ENCODE assay signal across 10 mouse cellular contexts in genomic region chr5:21440833-21441530, GRCm38 (mm10). TPM values are rescaled to one million over a fixed set of nuclear protein-coding genes. Genes with fewer than 3 reads are reported as not detected.
A peak's percentile ranks its signal among the peaks of the same experiment; 100 is the strongest.
DNase-seq lines count a peak whose midpoint lies in the region; ATAC-seq and TF ChIP-seq lines count a peak whose summit lies in the region.
"Had no signal": no experiment of that assay in that cellular context is flagged by ENCODE, and none has a peak within 500 bp of the region (broad histone marks: within the 10 kb centered on the region; RNA-seq: fewer than 3 reads in every experiment).

No protein-coding gene starts in this region.

- no peak overlapping the region for H3K4me3 ChIP-seq in hindbrain, postnatal 0 days (ENCODE audit: low read length)
- H3K4me3 ChIP-seq: liver, embryonic 13.5 days had no signal

- no peaks in the 10 kb centered on the region for H3K4me1 ChIP-seq in hindbrain, postnatal 0 days (ENCODE audit: insufficient read depth, low read length)
- H3K4me1 ChIP-seq: liver, embryonic 13.5 days had no signal

- no peaks in the 10 kb centered on the region for H3K27me3 ChIP-seq in hindbrain, postnatal 0 days (ENCODE audit: insufficient read depth, low read length)
- H3K27me3 ChIP-seq: liver, embryonic 13.5 days had no signal

- TF ChIP-seq CTCF in hindbrain, postnatal 0 days (IDR thresholded peaks at IDR 0.05; ENCODE audit: low read depth), result no peak

- WGBS in hindbrain, postnatal 0 days, result 36% methylated on average over 8 of the region's 8 CpGs

- peak overlapping the region; percentile 26; the same call in 1 of the 2 replicates for H3K27ac ChIP-seq in hindbrain, postnatal 0 days
- H3K27ac ChIP-seq: liver, embryonic 13.5 days had no signal

- no peaks in the 10 kb centered on the region for H3K36me3 ChIP-seq in hindbrain, postnatal 0 days (ENCODE audit: insufficient read depth, low read length)

- ATAC-seq in hindbrain, postnatal 0 days, result peak; percentile 70
- ATAC-seq in megakaryocyte progenitor cell, adult 5-6 weeks (replicated peaks; ENCODE audit: poor library complexity), result peak; percentile 55
- ATAC-seq: forebrain, embryonic 16.5 days had no signal

- no peaks in the 10 kb centered on the region for H3K9me3 ChIP-seq in hindbrain, postnatal 0 days (ENCODE audit: low read length)
- H3K9me3 ChIP-seq: liver, embryonic 13.5 days had no signal

- peak; percentile 28 to 35 for DNase-seq in layer of hippocampus, postnatal 10 days (ENCODE audit: low spot score in 2 of 2)
- no peak for DNase-seq in layer of hippocampus, postnatal 36 days
- peak; percentile 33 for DNase-seq in fat pad, adult 2 months (ENCODE audit: extremely low read depth, low read depth, low spot score)
- DNase-seq in hindbrain, postnatal 0 days (ENCODE audit: low spot score), result peak; percentile 65
- DNase-seq in thymus, postnatal 10 days (ENCODE audit: low spot score in 2 of 2), result no peak
- no peak for DNase-seq in thymus, postnatal 36 days
- no peak for DNase-seq in layer of hippocampus, adult 11-12 months (ENCODE audit: low spot score)
- DNase-seq: liver, embryonic 13.5 days had no signal

- no peak overlapping the region for H3K4me2 ChIP-seq in hindbrain, postnatal 0 days (ENCODE audit: low read depth, low read length)
- H3K4me2 ChIP-seq: liver, embryonic 13.5 days had no signal

- H3K9ac ChIP-seq in hindbrain, postnatal 0 days (replicated peaks; ENCODE audit: low read length), result no peak overlapping the region
- H3K9ac ChIP-seq: liver, embryonic 13.5 days had no signal

RNA-seq across cellular contexts. Expression of gene Fam185a, which starts 16.2 kb away (rescaled TPM):
- total RNA-seq in layer of hippocampus, postnatal 10 days (2021), result 10 to 100 TPM; 12.7 to 12.9 TPM
- 10 to 100 TPM; 12.3 to 13.2 TPM for total RNA-seq in layer of hippocampus, postnatal 36 days (2021)
- 11.8 and 13.2 TPM in 2 replicates for total RNA-seq in hindbrain, postnatal 0 days (2014; rRNA removed)
- 8.9 and 9.6 TPM in 2 replicates for polyA plus RNA-seq in hindbrain, postnatal 0 days (2015; fragmentation: Nextera tagmentation; extraction: Ambion mirVana)
- total RNA-seq in megakaryocyte progenitor cell, adult 5-6 weeks (2015), result 9.1 and 14.7 TPM in 2 replicates
- 15.2 and 17.2 TPM in 2 replicates for total RNA-seq in megakaryocyte progenitor cell, adult 5-6 weeks (2017)

RNA-seq across cellular contexts. Expression of gene Ccdc146, which starts 16.5 kb away (rescaled TPM):
- total RNA-seq in layer of hippocampus, postnatal 10 days (2021), result under 1 TPM; 0.71 to 0.82 TPM
- under 1 TPM; 0.15 to 0.51 TPM for total RNA-seq in layer of hippocampus, postnatal 36 days (2021)
- total RNA-seq in hindbrain, postnatal 0 days (2014; rRNA removed), result 0.14 and 0.37 TPM in 2 replicates
- 0.66 and 1.2 TPM in 2 replicates for polyA plus RNA-seq in hindbrain, postnatal 0 days (2015; fragmentation: Nextera tagmentation; extraction: Ambion mirVana)
- not detected in 2 replicates for total RNA-seq in megakaryocyte progenitor cell, adult 5-6 weeks (2015)
- 0.51 and 0.83 TPM in 2 replicates for total RNA-seq in megakaryocyte progenitor cell, adult 5-6 weeks (2017)
- polyA plus RNA-seq: liver, embryonic 13.5 days had no signal

Comparison
In these comparisons a context has a peak if more than half of its experiments do, and no peak if none do; other contexts are left out.
1. DNase-seq: peak in layer of hippocampus, postnatal 10 days (2 of 2), fat pad, adult 2 months (single experiment) and hindbrain, postnatal 0 days (single experiment); none in layer of hippocampus, postnatal 36 days (0 of 2), thymus, postnatal 10 days (0 of 2), thymus, postnatal 36 days (0 of 2) and layer of hippocampus, adult 11-12 months (single experiment).